Comparison of ENCODE assay signal across 28 mouse cellular contexts in genomic region chr6:52883773-52884172, GRCm38 (mm10).
DNase-seq lines count a peak whose midpoint lies in the region; ATAC-seq lines count a peak whose summit lies in the region.
"Had no signal": no experiment of that assay in that cellular context is flagged by ENCODE, and none has a peak within 500 bp of the region (broad histone marks: within the 10 kb centered on the region; RNA-seq: fewer than 3 reads in every experiment).

No protein-coding gene starts in this region.

- peak; percentile 57 for ATAC-seq in liver, embryonic 13.5 days (ENCODE audit: low read depth)
- no peak for ATAC-seq in liver, embryonic 11.5 days (replicated peaks; ENCODE audit: low FRiP score)
- peak; percentile 82 for ATAC-seq in erythroblast, adult 5-6 weeks (replicated peaks; ENCODE audit: low FRiP score, poor library complexity, severe bottlenecking)
- ATAC-seq in liver, embryonic 15.5 days (ENCODE audit: insufficient read depth), result peak; percentile 61
- ATAC-seq: activated CD4-positive, CD25-positive, alpha-beta regulatory T cell, adult 4 months; CD4-positive, CD25-positive, alpha-beta regulatory T cell, adult 4 months; forebrain, embryonic 14.5 days; forebrain, embryonic 16.5 days; Patski had no signal

- H3K27me3 ChIP-seq in heart, embryonic 10.5 days (ENCODE audit: insufficient read depth, poor library complexity, severe bottlenecking), result no peaks in the 10 kb centered on the region
- H3K27me3 ChIP-seq in liver, embryonic 13.5 days, result no peaks in the 10 kb centered on the region
- no peaks in the 10 kb centered on the region for H3K27me3 ChIP-seq in liver, embryonic 11.5 days (replicated peaks; ENCODE audit: control insufficient read depth, insufficient read depth, low read length)
- H3K27me3 ChIP-seq in liver, embryonic 15.5 days, result no peaks in the 10 kb centered on the region
- H3K27me3 ChIP-seq: CH12.LX; embryonic facial prominence, embryonic 13.5 days; embryonic facial prominence, embryonic 15.5 days; Patski had no signal

- DNase-seq in heart, adult 11 months, result peak; percentile 67
- DNase-seq in heart, embryonic 10.5 days (ENCODE audit: low spot score), result no peak
- DNase-seq in liver, embryonic 13.5 days, result no peak
- no peak for DNase-seq in liver, embryonic 11.5 days (ENCODE audit: low spot score)
- DNase-seq in right cerebral cortex, postnatal 4 days, result no peak
- no peak for DNase-seq in cerebellum, adult 11-12 months
- DNase-seq: adrenal gland, adult 8-10 months; adrenal gland, postnatal 14 days; adrenal gland, postnatal 36 days; B cell, adult 2 months; cerebellum, adult 18-20 months; cerebellum, adult 8-10 months; cerebellum, adult 9-11 months; cerebellum, postnatal 14 days; cerebellum, postnatal 36 days had no signal

- H3K36me3 ChIP-seq in heart, embryonic 10.5 days, result no peaks in the 10 kb centered on the region
- H3K36me3 ChIP-seq in liver, embryonic 13.5 days, result no peaks in the 10 kb centered on the region
- no peaks in the 10 kb centered on the region for H3K36me3 ChIP-seq in liver, embryonic 11.5 days (ENCODE audit: control insufficient read depth, insufficient read depth, low read length)
- H3K36me3 ChIP-seq in liver, embryonic 15.5 days (replicated peaks), result no peaks in the 10 kb centered on the region
- H3K36me3 ChIP-seq: embryonic facial prominence, embryonic 13.5 days; embryonic facial prominence, embryonic 15.5 days; forebrain, embryonic 10.5 days; forebrain, embryonic 12.5 days; G1E had no signal

- no peak overlapping the region for H3K4me2 ChIP-seq in liver, embryonic 13.5 days
- H3K4me2 ChIP-seq in liver, embryonic 11.5 days, result no peak overlapping the region
- H3K4me2 ChIP-seq in liver, embryonic 15.5 days, result no peak overlapping the region
- H3K4me2 ChIP-seq: embryonic facial prominence, embryonic 13.5 days; embryonic facial prominence, embryonic 15.5 days; forebrain, embryonic 12.5 days had no signal

- H3K9me3 ChIP-seq in heart, embryonic 10.5 days, result no peaks in the 10 kb centered on the region
- H3K9me3 ChIP-seq in liver, embryonic 13.5 days (replicated peaks), result no peaks in the 10 kb centered on the region
- no peaks in the 10 kb centered on the region for H3K9me3 ChIP-seq in liver, embryonic 11.5 days (ENCODE audit: control insufficient read depth, low read length)
- no peaks in the 10 kb centered on the region for H3K9me3 ChIP-seq in liver, embryonic 15.5 days (replicated peaks)
- H3K9me3 ChIP-seq: embryonic facial prominence, embryonic 15.5 days; G1E had no signal

- no peak overlapping the region for H3K27ac ChIP-seq in heart, embryonic 10.5 days
- no peak overlapping the region for H3K27ac ChIP-seq in liver, embryonic 13.5 days
- H3K27ac ChIP-seq in liver, embryonic 11.5 days (ENCODE audit: low read depth, low read length), result no peak overlapping the region
- no peak overlapping the region for H3K27ac ChIP-seq in liver, embryonic 15.5 days (replicated peaks)
- H3K27ac ChIP-seq: embryonic facial prominence, embryonic 13.5 days; embryonic facial prominence, embryonic 15.5 days; forebrain, embryonic 10.5 days; forebrain, embryonic 12.5 days had no signal

- WGBS in heart, embryonic 10.5 days, result 59% methylated on average over 2 of the region's 2 CpGs
- 47% methylated on average over 2 of the region's 2 CpGs for WGBS in liver, embryonic 13.5 days (ENCODE audit: insufficient replicate concordance)
- WGBS in liver, embryonic 11.5 days, result 54% methylated on average over 2 of the region's 2 CpGs
- 33% methylated on average over 2 of the region's 2 CpGs for WGBS in liver, embryonic 15.5 days (ENCODE audit: insufficient replicate concordance)

- H3K4me1 ChIP-seq in heart, embryonic 10.5 days, result no peaks in the 10 kb centered on the region
- H3K4me1 ChIP-seq in liver, embryonic 13.5 days (replicated peaks), result no peaks in the 10 kb centered on the region
- no peaks in the 10 kb centered on the region for H3K4me1 ChIP-seq in liver, embryonic 11.5 days (replicated peaks; ENCODE audit: control insufficient read depth, insufficient read depth, low read length)
- H3K4me1 ChIP-seq in liver, embryonic 15.5 days (replicated peaks), result no peaks in the 10 kb centered on the region
- H3K4me1 ChIP-seq: embryonic facial prominence, embryonic 13.5 days; embryonic facial prominence, embryonic 15.5 days; forebrain, embryonic 10.5 days had no signal

- H3K4me3 ChIP-seq in heart, embryonic 10.5 days, result no peak overlapping the region
- H3K4me3 ChIP-seq in liver, embryonic 13.5 days (replicated peaks), result no peak overlapping the region
- H3K4me3 ChIP-seq in liver, embryonic 11.5 days (ENCODE audit: low read depth, low read length), result no peak overlapping the region
- H3K4me3 ChIP-seq in liver, embryonic 15.5 days (replicated peaks), result no peak overlapping the region
- H3K4me3 ChIP-seq: embryonic facial prominence, embryonic 13.5 days; embryonic facial prominence, embryonic 15.5 days; forebrain, embryonic 10.5 days; forebrain, embryonic 12.5 days had no signal

- no peak overlapping the region for H3K9ac ChIP-seq in liver, embryonic 13.5 days
- no peak overlapping the region for H3K9ac ChIP-seq in liver, embryonic 11.5 days (ENCODE audit: low read depth, low read length)
- no peak overlapping the region for H3K9ac ChIP-seq in liver, embryonic 15.5 days
- H3K9ac ChIP-seq: embryonic facial prominence, embryonic 13.5 days; embryonic facial prominence, embryonic 15.5 days; forebrain, embryonic 12.5 days had no signal
